Mouse (Mus musculus) liver, embryonic 11.5 days (tissue): ENCODE results near the gene Aak1. TPM values are rescaled to one million over a fixed set of nuclear protein-coding genes. Genes with fewer than 3 reads are reported as not detected.

Experiments used
- ATAC-seq: fragments of 200-750 bp; cut with Nextera tagmentation; replicated peaks from 2 replicates; pipeline ENCODE4 v1.8.0; 2017; ENCODE audit warnings: moderate number of reproducible peaks, mild to moderate bottlenecking, moderate TSS enrichment, moderate library complexity; ENCODE audit not compliant: low FRiP score
- DNase-seq: peaks from one replicate; pipeline ENCODE4 v3.0.0-alpha.2; 2017; ENCODE audit warnings: low spot score
- H3K27ac ChIP-seq: fragments of 300-500 bp; sonication (generic); 2 replicates; pipeline ENCODE4 v1.5.1; 2014; ENCODE audit warnings: mild to moderate bottlenecking, low read depth, low read length, control low read depth
- H3K27me3 ChIP-seq: fragments of 300-500 bp; sonication (generic); replicated peaks from 2 replicates; pipeline ENCODE4 v1.6.1; 2014; ENCODE audit warnings: low read length, mixed read lengths; ENCODE audit not compliant: control insufficient read depth, insufficient read depth
- H3K36me3 ChIP-seq: fragments of 300-500 bp; sonication (generic); 2 replicates; pipeline ENCODE4 v1.6.1; 2014; ENCODE audit warnings: mild to moderate bottlenecking, low read length, moderate library complexity, mixed read lengths; ENCODE audit not compliant: control insufficient read depth, insufficient read depth
- H3K4me1 ChIP-seq: fragments of 300-500 bp; sonication (generic); replicated peaks from 2 replicates; pipeline ENCODE4 v1.6.1; 2014; ENCODE audit warnings: low read length, mixed read lengths; ENCODE audit not compliant: control insufficient read depth, insufficient read depth
- H3K4me2 ChIP-seq: fragments of 300-500 bp; sonication (generic); 2 replicates; pipeline ENCODE4 v1.6.1; 2014; ENCODE audit warnings: mild to moderate bottlenecking, control low read depth, moderate library complexity
- H3K4me3 ChIP-seq: fragments of 300-500 bp; sonication (generic); 2 replicates; pipeline ENCODE4 v1.5.1; 2014; ENCODE audit warnings: low read depth, low read length, control low read depth
- H3K9ac ChIP-seq: fragments of 300-500 bp; sonication (generic); 2 replicates; pipeline ENCODE4 v1.6.1; 2014; ENCODE audit warnings: low read depth, low read length, control low read depth
- H3K9me3 ChIP-seq: fragments of 300-500 bp; sonication (generic); 2 replicates; pipeline ENCODE4 v1.6.1; 2016; ENCODE audit warnings: low read length, inconsistent platforms, mixed read lengths; ENCODE audit not compliant: control insufficient read depth
- WGBS: fragments of 180-500 bp; shearing (Covaris S2); extraction: QIAGEN DNeasy Blood & Tissue Kit; methylation state at CpG from one replicate; pipeline ENCODE4 v1.1.7; 2014; 5-methylcytosine and 5-hydroxymethylcytosine counted together
- polyA plus RNA-seq: library from polyadenylated mRNA; unstranded; fragments of >200 nt; fragmentation: Nextera tagmentation; extraction: Ambion mirVana; gene quantifications from 2 replicates; pipeline ENCODE4 v1.2.1, GENCODE M21; 2014

The Aak1 gene
- polyA plus RNA-seq, 1 experiment from 2014 or later = 13.1 TPM

- no peak overlapping the region for H3K4me2 ChIP-seq
- no peak for DNase-seq
- H3K27ac ChIP-seq = no peak overlapping the region
- no peaks in the 10 kb centered on the region for H3K27me3 ChIP-seq
- no peaks in the 10 kb centered on the region for H3K9me3 ChIP-seq
- H3K9ac ChIP-seq = no peak overlapping the region
- 88% methylated on average over 7 of the region's 7 CpGs for WGBS
- H3K4me3 ChIP-seq = no peak overlapping the region
- no peak for ATAC-seq
- H3K4me1 ChIP-seq = no peaks in the 10 kb centered on the region
- peaks cover 15% of the 10 kb centered on the region for H3K36me3 ChIP-seq
Observed at GRCm38 (mm10) chr6:86963987-86964685, 114.8 kb downstream of the Aak1 start.

GRCm38 (mm10) chr6:86967166-86967565 lies 117.8 kb downstream of the Aak1 start:
- Histone ChIP-seq H3K4me3 (no peak overlapping the region), H3K4me1 (no peaks in the 10 kb centered on the region), H3K9ac (no peak overlapping the region), H3K9me3 (no peaks in the 10 kb centered on the region), H3K36me3 (peaks cover 15% of the 10 kb centered on the region), H3K4me2 (no peak overlapping the region), H3K27ac (no peak overlapping the region), H3K27me3 (no peaks in the 10 kb centered on the region)
- DNase-seq = no peak
- 74% methylated on average over 2 of the region's 2 CpGs for WGBS
- ATAC-seq = no peak

GRCm38 (mm10) chr6:86973956-86974355 lies 124.6 kb downstream of the Aak1 start:
- H3K27ac ChIP-seq = no peak overlapping the region
- no peak overlapping the region for H3K4me2 ChIP-seq
- no peaks in the 10 kb centered on the region for H3K9me3 ChIP-seq
- H3K4me1 ChIP-seq = no peaks in the 10 kb centered on the region
- no peaks in the 10 kb centered on the region for H3K27me3 ChIP-seq
- DNase-seq = no peak
- ATAC-seq = no peak
- WGBS = 91% methylated on average over 4 of the region's 4 CpGs
- peaks cover 10% of the 10 kb centered on the region; the same call in 1 of the 2 replicates for H3K36me3 ChIP-seq
- no peak overlapping the region for H3K4me3 ChIP-seq
- no peak overlapping the region for H3K9ac ChIP-seq

- WGBS = 70% methylated on average over 8 of the region's 8 CpGs
- Histone ChIP-seq H3K36me3 (0 out of 2 replicates have a peak, but pooled peaks cover 6% of the 10 kb centered on the region), H3K4me3 (no peak overlapping the region), H3K27ac (no peak overlapping the region), H3K4me1 (no peaks in the 10 kb centered on the region), H3K27me3 (no peaks in the 10 kb centered on the region), H3K4me2 (no peak overlapping the region), H3K9ac (no peak overlapping the region), H3K9me3 (no peaks in the 10 kb centered on the region)
- ATAC-seq (no peak), DNase-seq (no peak)
Observed at GRCm38 (mm10) chr6:86978156-86978908, 129.0 kb downstream of the Aak1 start.

- WGBS = 77% methylated on average over 6 of the region's 6 CpGs
Observed at GRCm38 (mm10) chr6:86978909-86979265, 129.6 kb downstream of the Aak1 start.

GRCm38 (mm10) chr6:86981206-86981605 lies 131.9 kb downstream of the Aak1 start:
- DNase-seq (no peak), ATAC-seq (no peak)
- Histone ChIP-seq H3K4me3 (no peak overlapping the region), H3K27me3 (no peaks in the 10 kb centered on the region), H3K9me3 (no peaks in the 10 kb centered on the region), H3K27ac (no peak overlapping the region), H3K4me2 (no peak overlapping the region), H3K36me3 (0 out of 2 replicates have a peak, but pooled peaks cover 2% of the 10 kb centered on the region), H3K4me1 (no peaks in the 10 kb centered on the region), H3K9ac (no peak overlapping the region)
- WGBS = 86% methylated on average over 2 of the region's 2 CpGs

More at GRCm38 (mm10) chr6:86978909-86979265, 129.6 kb downstream of the Aak1 start:
- no peaks in the 10 kb centered on the region for H3K9me3 ChIP-seq
- no peak overlapping the region for H3K4me3 ChIP-seq
- no peaks in the 10 kb centered on the region for H3K27me3 ChIP-seq
- no peak for ATAC-seq
- H3K4me1 ChIP-seq = no peaks in the 10 kb centered on the region
- 0 out of 2 replicates have a peak, but pooled peaks cover 3% of the 10 kb centered on the region for H3K36me3 ChIP-seq
- DNase-seq = no peak
- no peak overlapping the region for H3K4me2 ChIP-seq
- H3K9ac ChIP-seq = no peak overlapping the region
- no peak overlapping the region for H3K27ac ChIP-seq

- Histone ChIP-seq H3K27me3 (no peaks in the 10 kb centered on the region), H3K36me3 (no peaks in the 10 kb centered on the region), H3K9me3 (no peaks in the 10 kb centered on the region), H3K4me2 (no peak overlapping the region), H3K4me3 (no peak overlapping the region), H3K27ac (no peak overlapping the region), H3K9ac (no peak overlapping the region), H3K4me1 (no peaks in the 10 kb centered on the region)
- no peak for DNase-seq
- ATAC-seq = no peak
- 83% methylated on average over 8 of the region's 8 CpGs for WGBS
Observed at GRCm38 (mm10) chr6:86985314-86986106, 136.2 kb downstream of the Aak1 start.

GRCm38 (mm10) chr6:86989576-86989975 lies 140.3 kb downstream of the Aak1 start:
- Histone ChIP-seq H3K27me3 (no peaks in the 10 kb centered on the region), H3K9me3 (no peaks in the 10 kb centered on the region), H3K4me1 (no peaks in the 10 kb centered on the region), H3K4me3 (no peak overlapping the region), H3K27ac (no peak overlapping the region), H3K4me2 (no peak overlapping the region), H3K9ac (no peak overlapping the region), H3K36me3 (no peaks in the 10 kb centered on the region)
- no peak for DNase-seq
- ATAC-seq = no peak
- 95% methylated on average over 6 of the region's 6 CpGs for WGBS
